Mouse (Mus musculus) B cell, adult 67 days (primary cell): ENCODE data around the gene Ndp. TPM values are rescaled to one million over a fixed set of nuclear protein-coding genes. Genes with fewer than 3 reads are reported as not detected.

Experiments
- total RNA-seq, 2 experiments: library from RNA; stranded (reverse); gene quantifications; 4 replicates each; pipeline ENCODE4 v1.2.4; 2023

Gene Ndp
- total RNA-seq, result not detected

DNA sequence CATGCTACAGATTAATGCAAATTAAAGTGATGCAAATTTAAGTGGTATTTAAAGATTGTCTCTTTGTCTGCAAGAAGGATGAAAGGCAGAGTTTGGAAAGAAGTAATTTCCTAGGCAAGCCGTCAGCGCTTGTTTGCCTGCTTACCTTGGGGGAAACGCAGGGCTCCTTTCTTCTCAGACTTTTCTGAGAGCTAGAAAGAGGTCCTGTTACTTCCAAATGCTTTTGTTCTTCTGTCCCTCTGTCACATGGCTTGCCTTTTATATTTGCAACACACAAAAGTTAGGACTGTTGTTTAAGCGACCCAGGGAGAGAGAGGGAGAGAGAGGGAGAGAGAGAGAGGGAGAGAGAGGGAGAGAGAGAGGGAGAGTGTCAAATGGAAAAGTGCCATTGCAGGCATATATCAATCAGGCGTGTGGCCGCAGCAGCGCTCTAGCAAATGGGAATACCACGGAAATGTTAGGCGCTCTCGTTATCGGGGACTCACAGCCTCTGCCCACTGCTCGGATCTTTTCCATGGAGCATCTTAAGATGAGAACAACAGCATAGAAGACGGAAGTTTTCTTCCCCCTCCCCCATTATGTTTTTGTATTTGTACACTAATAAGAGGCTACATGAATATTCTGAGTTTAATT, at the start of gene Ndp:
Gene Ndp, minus strand, starts transcription at position 534 of the 633 bp plus-strand sequence.

Other genes with a start within 250 kb of the Ndp start
- gene Maob, start 94.4 kb downstream of the Ndp start, total RNA-seq, result not detected